Mouse (Mus musculus) left cerebral cortex, adult 2 months (tissue): ENCODE measurements around the gene Ubtd2. TPM values are rescaled to one million over a fixed set of nuclear protein-coding genes. Genes with fewer than 3 reads are reported as not detected.

Source experiments
- DNase-seq, 2 experiments: peaks; one replicate each; pipeline ENCODE4 v3.0.0; 2021 to 2022; ENCODE audit warnings: low spot score in 2 of 2, mixed read lengths in 1 of 2; ENCODE audit errors: extremely low spot score in 1 of 2
- H3K27ac ChIP-seq: fragments of 200-600 bp; 2 replicates; pipeline ENCODE4 v1.8.1; 2022
- H3K4me3 ChIP-seq: fragments of 200-600 bp; 2 replicates; pipeline ENCODE4 v1.8.1; 2022
- CTCF ChIP-seq: fragments of 200-600 bp; IDR thresholded peaks from 2 replicates; pipeline ENCODE4 v1.8.1; 2022; ENCODE audit warnings: antibody characterized with exemption, mild to moderate bottlenecking, moderate library complexity
- intact Hi-C: fragments of 180-260 bp; cut with DNase I; formaldehyde crosslinking; loops from one replicate; pipeline ENCODE4 v1.15.1; 2025
- total RNA-seq, 2 experiments: library from RNA; stranded (reverse); gene quantifications; 2 replicates each; pipeline ENCODE4 v1.2.3; 2021

Gene Ubtd2
- total RNA-seq, 2 experiments from 2014 or later, result 53.9 to 57.3 TPM

DNA sequence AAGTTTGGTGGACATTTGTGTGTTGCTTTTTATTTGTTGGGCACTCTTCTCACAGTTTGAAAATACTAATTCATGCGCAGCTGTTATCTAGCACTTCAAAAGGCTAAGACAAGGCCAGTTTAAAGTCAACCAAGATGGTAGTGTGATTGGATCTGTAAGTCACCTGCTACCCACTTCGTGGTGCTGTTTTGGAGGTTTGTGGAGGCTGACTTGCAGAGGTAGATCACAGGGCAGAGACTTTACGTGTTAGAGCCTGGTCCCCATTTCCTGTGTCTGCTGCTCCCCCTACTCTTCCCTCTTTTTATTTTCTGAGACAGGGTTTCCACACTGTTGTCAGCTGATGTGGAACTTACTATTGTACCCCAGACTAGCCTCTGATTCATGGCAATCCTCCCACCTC lies 19.6 kb downstream of the Ubtd2 start:
- Histone ChIP-seq H3K27ac (no peak overlapping the region), H3K4me3 (no peak overlapping the region)
- DNase-seq, result no peak
- intact Hi-C loops, result no loop called here
- no peak for TF ChIP-seq CTCF

DNA sequence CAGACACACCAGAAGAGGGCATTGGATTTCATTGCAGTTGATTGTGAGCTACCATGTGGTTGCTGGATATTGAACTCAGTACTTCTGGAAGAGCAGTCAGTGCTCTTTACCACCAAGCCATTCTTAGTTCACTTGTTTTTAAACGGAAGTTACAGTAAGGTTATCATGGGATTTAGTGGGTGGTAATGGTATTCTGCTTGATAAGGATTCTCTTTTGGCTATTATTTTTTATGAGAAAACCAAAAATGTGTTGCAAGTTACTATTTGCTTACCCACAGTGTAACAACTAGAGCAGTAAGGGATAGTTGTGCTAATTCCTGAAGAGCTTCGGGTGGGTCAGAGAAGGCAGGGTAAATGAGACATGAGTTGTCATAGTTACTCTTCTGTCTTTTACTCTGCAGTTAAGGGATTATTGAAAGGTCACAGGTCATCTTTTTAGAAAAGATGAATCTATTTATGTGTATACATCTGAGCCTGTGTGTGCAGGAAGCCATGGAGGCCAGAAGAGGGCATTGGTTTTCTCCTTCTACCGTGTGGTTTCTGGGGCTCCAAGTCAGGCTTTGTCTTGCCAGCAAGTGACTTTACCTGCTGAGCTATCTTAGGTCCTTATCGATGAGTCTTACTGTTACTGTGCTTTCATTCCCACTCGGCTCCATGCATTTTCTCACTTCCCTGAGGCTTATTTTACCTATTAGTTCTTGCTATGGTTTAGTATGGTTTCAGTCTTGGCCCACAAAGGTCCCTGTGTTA lies 20.5 kb downstream of the Ubtd2 start:
- no peak overlapping the region for H3K27ac ChIP-seq
- intact Hi-C loops, result no loop called here
- H3K4me3 ChIP-seq, result no peak overlapping the region
- DNase-seq, result no peak
- no peak; the same call in 1 of the 2 replicates for TF ChIP-seq CTCF

DNA sequence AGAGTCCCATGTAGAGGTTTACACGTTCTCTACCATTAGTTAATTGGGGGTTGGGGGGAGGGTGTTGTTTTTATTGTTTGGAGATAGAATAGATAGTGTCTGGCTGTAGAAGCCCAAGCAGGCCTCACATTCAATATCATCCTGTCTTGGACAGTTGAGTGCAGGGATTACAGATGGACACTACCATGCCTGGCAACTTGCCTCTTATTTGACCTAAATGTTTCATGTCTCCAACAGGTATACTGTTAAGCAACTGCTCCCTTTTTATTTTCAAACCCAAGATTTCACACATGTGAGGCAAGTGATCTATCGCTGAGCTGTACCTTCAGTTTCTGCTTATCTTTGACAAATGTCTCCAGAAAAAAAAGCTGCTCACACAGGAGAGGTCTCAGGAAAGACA lies 26.4 kb downstream of the Ubtd2 start:
- DNase-seq, result no peak
- TF ChIP-seq CTCF, result no peak
- intact Hi-C loops, result no loop called here

DNA sequence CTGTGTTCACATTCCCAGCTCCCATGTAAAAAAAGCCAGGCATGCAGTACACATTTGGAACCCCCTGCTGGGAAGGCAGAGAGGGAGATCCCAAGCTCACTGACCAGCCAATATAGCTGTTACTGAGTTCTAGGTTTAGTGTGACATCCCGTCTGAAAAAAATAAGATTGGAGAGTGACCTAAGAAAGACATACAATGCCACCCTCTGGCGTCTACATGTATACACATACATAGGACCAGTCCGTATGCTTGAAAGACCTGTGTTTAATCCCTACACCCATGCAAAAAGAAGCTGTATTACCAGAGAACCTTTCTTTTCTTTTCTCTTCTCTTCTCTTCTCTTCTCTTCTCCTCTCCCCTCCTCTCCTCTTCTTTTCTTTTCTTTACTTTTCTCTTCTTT lies 30.1 kb downstream of the Ubtd2 start:
- intact Hi-C loops, result no loop called here
- no peak overlapping the region for H3K27ac ChIP-seq
- no peak for DNase-seq
- TF ChIP-seq CTCF, result no peak; the same call in 1 of the 2 replicates
- H3K4me3 ChIP-seq, result no peak overlapping the region

More for the DNA sequence above, 26.4 kb downstream of the Ubtd2 start:
- Histone ChIP-seq H3K27ac (no peak overlapping the region), H3K4me3 (no peak overlapping the region)

DNA sequence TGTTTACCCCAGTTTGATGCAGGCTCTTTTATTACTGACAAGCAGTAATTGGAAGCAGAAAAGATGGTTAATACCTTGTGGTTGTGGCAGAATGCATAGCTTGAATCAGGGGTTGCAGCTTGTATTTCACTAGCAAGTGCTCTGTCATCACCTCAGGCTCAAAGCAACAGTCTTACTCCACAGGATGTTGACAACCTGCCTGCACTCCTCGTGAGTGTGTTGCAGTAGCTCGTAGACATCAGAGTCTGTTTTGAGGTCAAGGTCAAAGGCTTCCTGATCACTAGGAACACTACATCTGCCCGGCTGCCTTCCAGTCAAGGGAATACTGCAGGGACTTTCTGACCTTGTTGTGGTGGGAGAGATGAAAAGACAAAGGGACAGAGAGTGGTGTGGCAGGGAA lies 31.5 kb downstream of the Ubtd2 start:
- no peak for DNase-seq
- Histone ChIP-seq H3K4me3 (no peak overlapping the region), H3K27ac (no peak overlapping the region)
- TF ChIP-seq CTCF, result no peak
- intact Hi-C loops, result no loop called here

DNA sequence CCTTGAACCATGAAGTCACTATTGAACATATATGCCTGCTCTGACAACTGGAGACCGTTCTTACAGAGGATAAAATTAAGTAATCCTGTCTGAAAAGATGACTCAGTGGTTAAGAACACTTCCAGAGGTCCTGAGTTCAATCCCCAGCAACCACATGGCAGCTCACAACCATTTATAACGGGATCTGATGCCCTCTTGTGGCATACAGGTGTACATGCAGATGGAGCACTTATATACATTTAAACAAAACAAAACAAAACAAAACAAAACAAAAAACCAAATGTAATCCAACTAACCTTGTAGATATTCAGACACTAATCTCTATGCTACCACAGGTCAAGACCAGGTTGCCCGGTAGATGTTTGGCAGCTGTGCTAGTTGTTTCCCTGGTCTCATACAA lies 32.3 kb downstream of the Ubtd2 start:
- TF ChIP-seq CTCF, result peak; percentile 21
- H3K27ac ChIP-seq, result no peak overlapping the region
- H3K4me3 ChIP-seq, result no peak overlapping the region
- DNase-seq, result no peak
- intact Hi-C loops, result no loop called here

DNA sequence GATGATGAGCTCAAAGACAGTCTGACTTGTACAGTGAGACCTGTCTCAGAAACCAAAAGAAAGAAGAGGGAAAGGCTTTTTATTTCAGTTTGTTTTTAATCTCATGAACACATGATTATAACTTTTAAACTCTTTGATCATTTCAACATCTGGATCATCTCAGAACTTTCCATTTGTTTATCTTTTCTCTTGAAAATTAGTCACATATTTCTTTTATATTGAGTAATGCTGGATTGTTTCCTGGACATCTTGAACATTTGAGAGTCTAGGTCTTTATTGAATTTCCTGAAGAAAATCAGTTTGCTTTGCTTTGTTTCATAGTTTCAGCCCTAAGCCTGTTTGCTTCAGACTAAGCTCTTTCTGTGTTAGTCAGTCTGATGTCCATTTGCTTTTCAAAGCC lies 33.2 kb downstream of the Ubtd2 start:
- no peak for DNase-seq
- intact Hi-C loops, result no loop called here
- H3K27ac ChIP-seq, result no peak overlapping the region
- no peak overlapping the region for H3K4me3 ChIP-seq
- no peak for TF ChIP-seq CTCF

DNA sequence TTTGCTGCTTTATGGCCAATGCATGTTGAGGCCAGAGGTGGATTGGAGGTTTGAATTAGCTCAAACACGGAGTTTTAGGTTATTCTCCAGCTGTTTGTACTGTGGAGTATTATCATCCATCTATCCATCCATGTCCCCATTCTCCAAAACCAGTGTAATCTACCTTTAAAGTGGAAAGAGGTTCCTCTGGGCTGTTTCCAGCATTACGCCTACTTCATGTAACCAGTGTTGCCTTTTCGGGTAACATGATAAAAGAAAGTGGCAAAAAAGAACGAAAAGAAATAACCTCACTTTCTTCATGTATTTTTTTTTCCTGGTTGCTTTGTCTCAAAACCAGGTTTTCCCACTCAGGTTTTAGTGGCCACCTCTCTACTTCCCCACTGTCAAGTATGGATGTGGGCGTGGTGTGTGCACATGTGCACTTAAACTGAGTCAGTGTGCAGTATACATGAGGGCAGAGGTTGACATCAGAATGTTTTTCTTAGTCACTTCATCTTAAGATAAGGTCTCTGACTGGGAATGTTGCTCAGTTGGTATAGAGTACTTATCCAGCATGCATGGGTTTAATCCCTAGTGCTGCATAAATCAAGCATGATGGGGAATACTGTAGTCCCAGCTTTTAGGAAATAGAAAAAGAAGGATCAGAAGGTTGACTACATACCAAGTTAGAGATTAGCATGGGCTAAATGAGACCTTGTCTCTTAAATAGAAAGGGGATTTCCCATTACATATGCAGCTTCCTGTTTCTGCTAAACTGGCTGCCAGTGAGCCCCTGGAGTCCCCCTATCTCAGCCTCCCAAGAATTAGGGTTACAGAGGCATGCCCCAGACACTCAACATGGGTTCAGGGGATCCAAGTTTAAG lies 33.9 kb downstream of the Ubtd2 start:
- intact Hi-C loops, result no loop called here
- no peak for TF ChIP-seq CTCF
- Histone ChIP-seq H3K4me3 (no peak overlapping the region), H3K27ac (peak overlapping the region; percentile 10; the same call in 1 of the 2 replicates)
- no peak for DNase-seq

DNA sequence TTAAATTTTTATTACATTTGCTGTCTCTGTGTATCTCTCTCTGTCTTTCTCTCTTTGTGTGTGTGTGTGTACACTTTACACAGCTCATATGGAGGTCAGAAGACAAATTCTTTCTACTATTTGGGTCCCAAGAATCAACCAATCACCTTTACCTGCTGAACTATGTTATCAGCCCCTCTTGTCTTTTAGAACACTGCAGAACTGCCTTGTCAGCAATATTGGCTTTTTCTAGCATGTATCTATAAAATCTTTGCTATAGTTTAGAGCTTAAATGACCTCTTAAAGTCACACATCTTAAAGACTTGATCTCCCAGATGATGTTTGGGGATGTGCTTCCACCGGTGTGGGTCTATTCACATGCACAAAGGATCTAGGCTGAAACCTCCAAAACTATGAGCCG lies 35.9 kb downstream of the Ubtd2 start:
- no peak for DNase-seq
- Histone ChIP-seq H3K27ac (no peak overlapping the region), H3K4me3 (no peak overlapping the region)
- intact Hi-C loops, result no loop called here
- TF ChIP-seq CTCF, result no peak

DNA sequence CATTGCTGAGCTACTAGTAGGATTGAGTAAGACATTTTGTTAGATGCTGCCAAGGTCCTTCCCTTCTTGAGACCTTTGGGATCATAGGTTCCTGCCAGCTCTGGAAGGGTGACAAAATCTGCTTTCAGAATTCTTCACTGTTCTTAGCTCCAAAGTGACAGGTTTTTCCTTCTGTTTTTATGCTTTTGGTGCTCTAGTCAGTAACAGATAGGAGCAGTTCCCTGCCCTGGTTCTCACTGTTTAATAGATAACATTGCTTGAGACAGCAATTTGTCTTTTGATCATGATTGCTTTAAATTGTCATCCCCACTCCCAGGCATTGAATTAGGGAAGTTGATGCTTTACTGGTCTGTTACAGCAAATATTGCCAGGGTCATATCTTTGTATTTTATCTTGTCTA lies 38.1 kb downstream of the Ubtd2 start:
- intact Hi-C loops, result no loop called here

DNA sequence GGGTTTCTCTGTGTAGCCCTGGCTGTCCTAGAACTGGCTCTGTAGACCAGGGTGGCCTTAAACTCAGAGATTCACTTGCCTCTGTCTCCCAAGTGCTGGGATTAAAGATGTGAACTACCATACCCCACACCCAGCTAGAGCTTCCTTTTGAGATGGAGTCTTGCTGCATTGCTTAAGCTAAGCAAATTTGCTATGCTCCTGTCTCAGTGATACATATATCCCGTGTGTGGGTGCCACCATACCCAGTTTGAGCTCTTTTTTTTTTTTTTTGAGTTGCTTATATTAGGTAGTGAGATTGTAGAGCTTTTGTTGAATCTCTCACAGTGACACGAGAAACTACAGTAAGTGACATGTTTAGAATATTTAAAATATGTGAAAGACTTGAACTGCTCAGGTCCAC lies 40.1 kb downstream of the Ubtd2 start:
- no peak for DNase-seq
- Histone ChIP-seq H3K4me3 (no peak overlapping the region), H3K27ac (no peak overlapping the region)
- intact Hi-C loops, result no loop called here
- TF ChIP-seq CTCF, result no peak

More for the DNA sequence above, 38.1 kb downstream of the Ubtd2 start:
- DNase-seq, result no peak
- no peak overlapping the region for H3K4me3 ChIP-seq
- no peak overlapping the region for H3K27ac ChIP-seq
- TF ChIP-seq CTCF, result no peak

DNA sequence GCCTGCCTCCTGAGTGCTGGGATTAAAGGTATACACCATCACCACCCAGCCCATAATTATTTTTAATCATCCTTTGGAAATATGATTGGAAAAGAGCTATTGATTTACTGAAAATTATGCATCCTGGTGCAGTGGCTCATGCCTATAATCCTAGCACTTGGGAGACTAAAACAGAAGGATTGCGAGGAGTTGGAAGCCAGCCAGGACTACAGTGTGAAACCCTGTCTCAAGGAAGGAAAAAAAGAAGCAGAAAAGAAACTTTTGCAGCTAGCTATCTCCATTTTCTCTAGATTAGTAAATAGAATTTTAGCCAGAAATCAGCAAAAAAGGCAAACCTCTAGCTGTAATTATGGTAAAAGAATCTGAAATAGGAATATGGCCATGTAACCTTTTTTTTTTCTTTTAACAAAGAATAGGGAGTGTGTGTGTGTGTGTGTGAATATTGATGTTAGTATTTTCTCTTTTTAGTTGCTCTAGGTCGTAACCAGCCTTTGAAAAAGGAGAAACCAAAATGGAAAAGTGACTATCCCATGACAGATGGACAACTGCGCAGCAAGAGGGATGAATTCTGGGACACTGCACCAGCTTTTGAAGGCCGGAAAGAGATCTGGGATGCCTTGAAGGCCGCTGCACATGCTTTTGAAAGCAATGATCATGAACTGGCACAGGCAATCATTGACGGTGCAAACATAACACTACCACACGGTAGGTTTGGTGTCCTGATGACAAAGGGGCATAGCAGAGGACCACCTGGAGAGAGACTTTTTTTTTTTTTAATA lies 43.8 kb downstream of the Ubtd2 start:
- DNase-seq, result peak; percentile 49 to 65
- no peak for TF ChIP-seq CTCF
- Histone ChIP-seq H3K27ac (peak overlapping the region; percentile 40; the same call in 1 of the 2 replicates), H3K4me3 (no peak overlapping the region)
- intact Hi-C loops, result no loop called here
